Mouse (Mus musculus): ENCODE results near the gene Casq2.

- TF ChIP-seq ZNF384 (IDR thresholded peaks at IDR 0.05; ENCODE audit: low read depth, low read length) = no peak
- no peak for TF ChIP-seq ZC3H11A (IDR thresholded peaks at IDR 0.05; ENCODE audit: borderline replicate concordance, low read depth, low read length)
- no peak for TF ChIP-seq CHD2 (IDR thresholded peaks at IDR 0.05; ENCODE audit: low read depth, low read length)
These were observed 70.5 kb downstream of the Casq2 start for GRCm38 (mm10) chr3:102156737-102157136.
